Mouse (Mus musculus): ENCODE results near the gene Gss. TPM values are rescaled to one million over a fixed set of nuclear protein-coding genes. Genes with fewer than 3 reads are reported as not detected.

The Gss gene
- polyA plus RNA-seq (2016; fragmentation: Nextera tagmentation; extraction: Ambion mirVana) = 23.8 and 23.9 TPM in 2 replicates

DNA sequence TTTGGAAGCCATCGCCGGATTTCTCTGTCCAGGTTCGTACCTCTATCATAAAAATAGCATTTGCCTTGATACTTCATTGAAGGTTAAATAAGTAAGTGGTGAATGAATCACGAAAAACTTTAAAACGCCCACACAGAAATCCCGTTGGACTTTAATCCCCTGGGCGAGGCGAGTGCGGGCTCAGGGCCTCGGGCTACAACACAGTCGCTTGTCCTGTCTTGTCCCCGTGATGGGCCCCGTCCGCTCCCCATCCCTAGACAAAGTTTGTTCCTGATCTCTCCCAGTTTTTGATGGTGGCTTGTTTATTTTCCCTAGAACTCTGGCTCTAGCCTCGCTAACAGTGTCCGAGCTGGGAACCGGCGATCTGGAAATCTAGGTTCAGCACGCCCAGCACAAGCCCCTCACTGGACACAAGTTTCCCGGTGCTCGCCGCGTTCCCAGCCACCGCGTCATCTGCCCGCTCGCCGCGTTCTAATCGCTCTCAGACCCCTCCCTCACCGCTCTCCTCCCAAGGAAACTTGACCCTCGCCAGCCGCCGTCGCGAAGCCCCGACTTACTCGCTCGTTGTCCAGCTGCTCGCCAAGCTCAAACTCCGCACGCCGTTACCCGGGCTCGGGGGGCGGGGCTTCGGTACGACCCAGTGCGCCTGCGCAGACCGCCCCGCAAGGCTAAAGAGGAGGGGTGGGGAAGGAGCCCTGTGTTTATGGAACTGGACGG lies at the start of gene Gss:
Gene Gss, minus strand, starts transcription at position 674 of the 717 bp plus-strand sequence.
- Histone ChIP-seq H3K4me2 (peak within 1 kb of the TSS; percentile 69), H3K27me3 (0 out of 2 replicates have a peak, but pooled peaks cover 7% of the 10 kb centered on the region), H3K9me3 (no peaks in the 10 kb centered on the region), H3K27ac (peak within 1 kb of the TSS; percentile 87), H3K4me3 (replicated peaks) (peak within 1 kb of the TSS; percentile 57), H3K4me1 (replicated peaks) (peaks cover 7% of the 10 kb centered on the region; the same call in 1 of the 2 replicates), H3K9ac (replicated peaks) (peak within 1 kb of the TSS; percentile 74), H3K36me3 (no peaks in the 10 kb centered on the region)
- WGBS = under 1% methylated on average over 53 of the region's 53 CpGs
- peak; percentile 86 for ATAC-seq (ENCODE audit: insufficient number of reproducible peaks, insufficient read depth, low FRiP score, low TSS enrichment, low read depth)

- no peaks in the 10 kb centered on the region for H3K4me1 ChIP-seq (replicated peaks)
- no peak overlapping the region for H3K27ac ChIP-seq
- WGBS = 86% methylated on average over 18 of the region's 18 CpGs
- no peak overlapping the region for H3K4me3 ChIP-seq (replicated peaks)
- H3K9ac ChIP-seq (replicated peaks) = no peak overlapping the region
- H3K36me3 ChIP-seq = peaks cover 98% of the 10 kb centered on the region
- H3K9me3 ChIP-seq = no peaks in the 10 kb centered on the region
- no peak overlapping the region for H3K4me2 ChIP-seq
- no peaks in the 10 kb centered on the region for H3K27me3 ChIP-seq
- ATAC-seq (ENCODE audit: insufficient number of reproducible peaks, insufficient read depth, low FRiP score, low TSS enrichment, low read depth) = no peak
Observed at GRCm38 (mm10) chr2:155641540-155642472, 49.2 kb upstream of the Gss start.

DNA sequence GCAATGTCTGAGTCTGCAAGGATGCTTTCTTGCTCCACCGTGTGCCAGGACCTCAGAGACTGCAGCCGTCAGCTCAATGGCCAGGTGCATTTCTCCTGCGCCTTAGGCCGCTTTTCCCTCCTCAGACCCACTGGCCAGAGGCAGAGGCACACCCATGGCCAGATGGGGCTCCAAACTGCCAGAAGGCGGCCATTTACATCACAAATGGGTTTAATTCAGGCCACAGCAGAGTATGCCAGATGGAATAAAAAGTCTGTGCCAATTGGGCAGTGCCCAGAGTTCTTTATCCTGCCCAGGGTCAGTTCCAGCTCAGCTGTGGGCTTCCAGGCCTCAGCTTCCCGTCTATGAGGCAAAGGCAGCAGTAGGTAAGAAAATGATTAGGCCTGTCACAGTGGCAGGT lies 48.0 kb upstream of the Gss start:
- H3K27ac ChIP-seq = no peak overlapping the region
- no peak overlapping the region for H3K4me3 ChIP-seq (replicated peaks)
- no peaks in the 10 kb centered on the region for H3K27me3 ChIP-seq
- H3K4me1 ChIP-seq (replicated peaks) = no peaks in the 10 kb centered on the region
- no peak overlapping the region for H3K4me2 ChIP-seq
- ATAC-seq (ENCODE audit: insufficient number of reproducible peaks, insufficient read depth, low FRiP score, low TSS enrichment, low read depth) = no peak
- peaks cover 98% of the 10 kb centered on the region for H3K36me3 ChIP-seq
- WGBS = 91% methylated on average over 6 of the region's 6 CpGs
- no peaks in the 10 kb centered on the region for H3K9me3 ChIP-seq
- no peak overlapping the region for H3K9ac ChIP-seq (replicated peaks)

- no peaks in the 10 kb centered on the region for H3K4me1 ChIP-seq (replicated peaks)
- no peak overlapping the region for H3K9ac ChIP-seq (replicated peaks)
- ATAC-seq (ENCODE audit: insufficient number of reproducible peaks, insufficient read depth, low FRiP score, low TSS enrichment, low read depth) = no peak
- H3K9me3 ChIP-seq = no peaks in the 10 kb centered on the region
- H3K36me3 ChIP-seq = peaks cover 100% of the 10 kb centered on the region
- H3K27me3 ChIP-seq = peaks cover 23% of the 10 kb centered on the region
- H3K4me3 ChIP-seq (replicated peaks) = no peak overlapping the region
- 89% methylated on average over 4 of the region's 4 CpGs for WGBS
- H3K27ac ChIP-seq = no peak overlapping the region
- no peak overlapping the region for H3K4me2 ChIP-seq
Observed at GRCm38 (mm10) chr2:155637411-155637810, 44.8 kb upstream of the Gss start.

- no peak for ATAC-seq (ENCODE audit: insufficient number of reproducible peaks, insufficient read depth, low FRiP score, low TSS enrichment, low read depth)
- Histone ChIP-seq H3K9me3 (no peaks in the 10 kb centered on the region), H3K27ac (no peak overlapping the region), H3K4me1 (replicated peaks) (no peaks in the 10 kb centered on the region), H3K27me3 (peaks cover 29% of the 10 kb centered on the region), H3K36me3 (peaks cover 100% of the 10 kb centered on the region), H3K4me3 (replicated peaks) (no peak overlapping the region), H3K4me2 (no peak overlapping the region), H3K9ac (replicated peaks) (no peak overlapping the region)
Observed at GRCm38 (mm10) chr2:155636881-155637280, 44.3 kb upstream of the Gss start.

GRCm38 (mm10) chr2:155635961-155636360 lies 43.4 kb upstream of the Gss start:
- WGBS = 95% methylated on average over 8 of the region's 8 CpGs
- H3K36me3 ChIP-seq = peaks cover 99% of the 10 kb centered on the region
- peaks cover 38% of the 10 kb centered on the region for H3K27me3 ChIP-seq
- H3K9ac ChIP-seq (replicated peaks) = no peak overlapping the region
- no peak overlapping the region for H3K4me2 ChIP-seq
- H3K4me3 ChIP-seq (replicated peaks) = no peak overlapping the region
- ATAC-seq (ENCODE audit: insufficient number of reproducible peaks, insufficient read depth, low FRiP score, low TSS enrichment, low read depth) = no peak
- H3K9me3 ChIP-seq = no peaks in the 10 kb centered on the region
- H3K4me1 ChIP-seq (replicated peaks) = 0 out of 2 replicates have a peak, but pooled peaks cover 6% of the 10 kb centered on the region
- no peak overlapping the region for H3K27ac ChIP-seq

DNA sequence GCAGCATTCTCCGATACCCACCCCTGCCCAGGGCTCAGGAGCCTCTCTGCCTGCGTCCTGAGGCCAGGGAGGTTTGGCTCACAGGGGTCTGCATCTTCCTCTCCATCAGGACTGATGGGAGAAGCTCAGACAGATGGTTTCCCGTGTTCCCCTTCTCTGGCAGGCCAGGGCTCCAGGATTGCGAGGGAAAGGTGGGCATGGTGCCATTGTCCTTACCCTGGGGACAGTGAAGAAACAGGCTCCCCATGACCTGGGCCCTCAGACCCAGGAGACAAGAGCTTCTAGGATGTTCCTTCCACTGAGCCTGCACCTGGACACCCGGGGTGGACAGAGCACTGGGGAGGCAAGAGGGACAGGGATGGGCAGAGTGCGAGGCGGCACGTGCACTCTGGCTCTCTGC lies 42.0 kb upstream of the Gss start:
- H3K4me2 ChIP-seq = no peak overlapping the region
- H3K4me3 ChIP-seq (replicated peaks) = no peak overlapping the region
- no peak overlapping the region for H3K9ac ChIP-seq (replicated peaks)
- peaks cover 85% of the 10 kb centered on the region for H3K36me3 ChIP-seq
- H3K27me3 ChIP-seq = peaks cover 52% of the 10 kb centered on the region
- no peak for ATAC-seq (ENCODE audit: insufficient number of reproducible peaks, insufficient read depth, low FRiP score, low TSS enrichment, low read depth)
- 94% methylated on average over 8 of the region's 8 CpGs for WGBS
- H3K4me1 ChIP-seq (replicated peaks) = peaks cover 15% of the 10 kb centered on the region
- no peak overlapping the region for H3K27ac ChIP-seq
- no peaks in the 10 kb centered on the region for H3K9me3 ChIP-seq

- H3K4me1 ChIP-seq (replicated peaks) = peaks cover 23% of the 10 kb centered on the region
- 91% methylated on average over 9 of the region's 9 CpGs for WGBS
Observed at GRCm38 (mm10) chr2:155633731-155634130, 41.1 kb upstream of the Gss start.

GRCm38 (mm10) chr2:155633121-155633520 lies 40.5 kb upstream of the Gss start:
- H3K27me3 ChIP-seq = peaks cover 66% of the 10 kb centered on the region
- H3K27ac ChIP-seq = no peak overlapping the region
- H3K4me2 ChIP-seq = no peak overlapping the region
- peaks cover 24% of the 10 kb centered on the region for H3K4me1 ChIP-seq (replicated peaks)
- no peaks in the 10 kb centered on the region for H3K9me3 ChIP-seq
- 58% methylated on average over 19 of the region's 19 CpGs for WGBS
- no peak for ATAC-seq (ENCODE audit: insufficient number of reproducible peaks, insufficient read depth, low FRiP score, low TSS enrichment, low read depth)
- peaks cover 71% of the 10 kb centered on the region for H3K36me3 ChIP-seq
- H3K4me3 ChIP-seq (replicated peaks) = no peak overlapping the region
- no peak overlapping the region for H3K9ac ChIP-seq (replicated peaks)

More at GRCm38 (mm10) chr2:155633731-155634130, 41.1 kb upstream of the Gss start:
- ATAC-seq (ENCODE audit: insufficient number of reproducible peaks, insufficient read depth, low FRiP score, low TSS enrichment, low read depth) = no peak
- peaks cover 60% of the 10 kb centered on the region for H3K27me3 ChIP-seq
- H3K4me2 ChIP-seq = no peak overlapping the region
- peaks cover 77% of the 10 kb centered on the region for H3K36me3 ChIP-seq
- no peak overlapping the region for H3K27ac ChIP-seq
- H3K9ac ChIP-seq (replicated peaks) = no peak overlapping the region
- H3K4me3 ChIP-seq (replicated peaks) = no peak overlapping the region
- no peaks in the 10 kb centered on the region for H3K9me3 ChIP-seq

DNA sequence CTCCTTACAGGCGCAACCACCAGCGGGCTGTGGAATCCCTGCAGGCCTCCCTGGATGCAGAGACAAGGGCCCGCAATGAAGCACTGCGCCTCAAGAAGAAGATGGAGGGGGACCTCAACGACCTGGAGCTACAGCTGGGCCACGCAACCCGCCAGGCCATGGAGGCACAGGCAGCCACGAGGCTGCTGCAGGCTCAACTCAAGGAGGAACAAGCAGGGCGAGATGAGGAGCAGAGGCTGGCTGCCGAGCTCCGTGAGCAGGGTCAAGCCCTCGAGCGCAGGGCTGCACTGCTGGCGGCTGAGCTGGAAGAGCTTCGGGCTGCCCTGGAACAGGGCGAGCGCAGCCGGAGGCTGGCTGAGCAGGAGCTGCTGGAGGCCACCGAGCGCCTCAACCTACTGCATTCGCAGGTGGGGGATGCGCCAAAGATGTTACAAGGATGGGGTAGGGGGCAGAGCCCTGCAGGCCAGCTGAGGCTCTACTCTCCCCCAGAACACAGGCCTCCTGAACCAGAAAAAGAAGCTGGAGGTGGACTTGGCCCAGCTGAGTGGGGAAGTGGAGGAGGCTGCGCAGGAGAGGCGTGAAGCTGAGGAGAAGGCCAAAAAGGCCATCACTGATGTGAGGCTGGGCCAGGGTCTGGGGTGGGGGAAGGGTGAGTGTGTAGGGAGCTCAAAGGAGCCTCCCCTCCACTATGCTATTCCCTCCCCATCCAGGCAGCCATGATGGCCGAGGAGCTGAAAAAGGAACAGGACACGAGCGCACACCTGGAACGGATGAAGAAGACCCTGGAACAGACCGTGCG lies 39.7 kb upstream of the Gss start:
- no peak for ATAC-seq (ENCODE audit: insufficient number of reproducible peaks, insufficient read depth, low FRiP score, low TSS enrichment, low read depth)
- H3K36me3 ChIP-seq = peaks cover 63% of the 10 kb centered on the region
- 71% methylated on average over 30 of the region's 30 CpGs for whole genome bisulfite sequencing

More for the DNA sequence above, 39.7 kb upstream of the Gss start:
- Histone ChIP-seq H3K4me2 (no peak overlapping the region), H3K9me3 (no peaks in the 10 kb centered on the region), H3K4me3 (replicated peaks) (no peak overlapping the region), H3K27ac (no peak overlapping the region), H3K9ac (replicated peaks) (no peak overlapping the region), H3K4me1 (replicated peaks) (peaks cover 24% of the 10 kb centered on the region), H3K27me3 (peaks cover 74% of the 10 kb centered on the region)

All from limb, embryonic 12.5 days (tissue).